Mouse (Mus musculus): ENCODE measurements around the gene Kcnma1.

DNA sequence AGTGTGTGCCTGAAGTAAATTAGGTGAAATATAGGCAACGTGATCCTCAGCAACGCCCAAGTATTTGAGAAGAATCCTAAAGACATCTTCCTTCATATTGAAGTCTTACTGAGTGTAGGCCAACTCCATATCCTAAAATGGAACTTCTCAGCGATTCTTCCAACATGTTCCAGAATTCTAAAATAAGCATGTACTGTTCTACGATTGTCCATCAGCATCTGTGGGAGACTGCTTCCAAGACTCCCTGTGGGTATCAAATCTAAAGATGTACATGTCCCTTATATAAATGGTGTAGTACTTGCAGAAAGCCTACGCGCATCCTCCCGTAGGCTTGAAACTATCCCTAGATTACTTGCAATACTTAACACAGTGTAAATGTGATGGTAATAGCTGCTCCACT, 217.4 kb downstream of the Kcnma1 start:
- no peak for TF ChIP-seq POLR2A (IDR thresholded peaks at IDR 0.05; ENCODE audit: control insufficient read depth in 1 of 2, insufficient read depth in 1 of 2, low read depth in 1 of 2, low read length in 2 of 2, poor library complexity in 1 of 2)
- no peak for TF ChIP-seq EP300 (IDR thresholded peaks at IDR 0.05; ENCODE audit: low read depth in 1 of 2, low read length in 2 of 2)
- TF ChIP-seq CTCF (IDR thresholded peaks at IDR 0.05 in 2 of 3, conservative IDR thresholded peaks at IDR 0.05 in 1 of 3; ENCODE audit: control insufficient read depth in 1 of 3, insufficient read depth in 1 of 3, low read depth in 2 of 3, low read length in 3 of 3, poor library complexity in 1 of 3, severe bottlenecking in 1 of 3): no peak
- TF ChIP-seq RAD21 (IDR thresholded peaks at IDR 0.05; ENCODE audit: low read depth, low read length): no peak
- TF ChIP-seq TBP (IDR thresholded peaks at IDR 0.05; ENCODE audit: low read depth, low read length): no peak
- no peak for TF ChIP-seq CHD1 (IDR thresholded peaks at IDR 0.05; ENCODE audit: low read depth, low read length)
- TF ChIP-seq E2F4 (IDR thresholded peaks at IDR 0.05; ENCODE audit: borderline replicate concordance, low read depth, low read length): no peak

All from MEL (cell line).